Mouse (Mus musculus) liver, adult 10 weeks (tissue): ENCODE measurements around the gene Col1a2. TPM values are rescaled to one million over a fixed set of nuclear protein-coding genes. Genes with fewer than 3 reads are reported as not detected.

Source experiments
- polyA plus RNA-seq: library from polyadenylated mRNA; stranded (reverse); fragments of 350-450 nt; fragmentation: Illumina TruSeq; extraction: RNeasy Lipid Tissue Mini Kit (QIAGEN cat#74804); gene quantifications from one replicate; pipeline ENCODE4 v1.2.3, GENCODE M21; 2014; ENCODE audit warnings: low read depth, low replicate concordance

The Col1a2 gene
- polyA plus RNA-seq, result 3.6 TPM

GRCm38 (mm10) chr6:4504603-4505131 is at the start of gene Col1a2:
TSS of gene Col1a2 (plus strand) at chr6:4504814.

Other genes starting within 250 kb of the Col1a2 start
- 41.2 TPM for gene Casd1, start 96.0 kb downstream of the Col1a2 start, polyA plus RNA-seq
- gene Sgce, start 242.4 kb downstream of the Col1a2 start, polyA plus RNA-seq, result 5.5 TPM
- 0.34 TPM for gene Peg10, start 242.5 kb downstream of the Col1a2 start, polyA plus RNA-seq